9 mouse cellular contexts compared by ENCODE assay signal in the genomic region with DNA sequence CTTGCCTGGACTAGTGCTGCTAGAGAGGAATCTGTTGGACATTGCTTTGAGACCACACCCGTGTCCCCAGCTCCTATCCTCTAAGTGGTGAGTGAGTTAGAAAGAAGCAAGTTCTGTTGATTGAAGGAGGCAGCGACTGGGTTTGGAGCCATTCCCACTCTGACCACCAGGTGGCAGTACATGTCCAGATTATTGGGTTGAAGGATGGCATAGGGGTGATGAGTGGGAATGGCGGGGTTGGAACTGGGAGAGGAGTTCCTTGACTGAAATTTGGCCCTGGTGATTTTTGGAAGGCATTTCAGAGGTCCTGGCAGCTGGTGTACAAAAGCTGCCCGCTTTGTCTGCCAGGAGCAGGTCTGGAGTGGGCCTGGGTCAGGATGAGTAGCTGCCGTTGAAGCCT. TPM values are rescaled to one million over a fixed set of nuclear protein-coding genes. Genes with fewer than 3 reads are reported as not detected.
DNase-seq lines count a peak whose midpoint lies in the region; TF ChIP-seq lines count a peak whose summit lies in the region.
"Had no signal": no experiment of that assay in that cellular context is flagged by ENCODE, and none has a peak within 500 bp of the region (broad histone marks: within the 10 kb centered on the region; RNA-seq: fewer than 3 reads in every experiment).

No protein-coding gene starts in this region.

- no peak overlapping the region for H3K27ac ChIP-seq in gastrocnemius, adult 2 months
- H3K27ac ChIP-seq: heart, embryonic 13.5 days had no signal

- DNase-seq in CD4-positive helper T cell, adult 2 months (ENCODE audit: low read depth, low spot score): peak; percentile 58
- DNase-seq in ZHBTc4 (ENCODE audit: low read depth, low spot score): peak; percentile 88
- peak; percentile 90 to 93 for DNase-seq in cerebellum, postnatal 36 days
- DNase-seq in gastrocnemius, adult 2 months: peak; percentile 82
- DNase-seq in layer of hippocampus, adult 8-10 months (ENCODE audit: low spot score in 2 of 2): peak; percentile 53 to 76
- peak; percentile 82 for DNase-seq in lung, postnatal 14 days
- DNase-seq in retina, embryonic 14.5 days (ENCODE audit: low spot score): peak; percentile 94
- peak; percentile 86 for DNase-seq in thymus, postnatal 4 days

- no peak; the same call in 1 of the 2 replicates for TF ChIP-seq CTCF in gastrocnemius, adult 2 months (IDR thresholded peaks at IDR 0.05)

- intact Hi-C loops in gastrocnemius, adult 2 months (cut with DNase I): loop anchor here (2.0 kb wide), 1 partner anchor 157 kb away; no protein-coding TSS in a partner anchor

- no peak overlapping the region for H3K4me3 ChIP-seq in gastrocnemius, adult 2 months
- H3K4me3 ChIP-seq: heart, embryonic 13.5 days had no signal

RNA-seq across cellular contexts. Expression of gene 6430571L13Rik, which starts 17.2 kb away (rescaled TPM):
- 10 to 100 TPM; 37.9 to 49.6 TPM for total RNA-seq in gastrocnemius, adult 2 months (2021)
- 1 to 10 TPM; 2.4 to 4.0 (median 3.4) TPM for total RNA-seq in layer of hippocampus, adult 8-10 months (2022)

RNA-seq across cellular contexts. Expression of gene Hemk1, which starts 19.5 kb away (rescaled TPM):
- total RNA-seq in gastrocnemius, adult 2 months (2021): 10 to 100 TPM; 11.6 to 14.4 TPM
- total RNA-seq in layer of hippocampus, adult 8-10 months (2022): 10 to 100 TPM; 15.6 to 20.6 (median 18.5) TPM

RNA-seq across cellular contexts. Expression of gene Cacna2d2, which starts 41.8 kb away (rescaled TPM):
- under 1 TPM; 0.28 to 0.73 TPM for total RNA-seq in gastrocnemius, adult 2 months (2021)
- 10 to 100 TPM; 14.6 to 21.0 (median 17.0) TPM for total RNA-seq in layer of hippocampus, adult 8-10 months (2022)

Comparison
In these comparisons a context has a peak if more than half of its experiments do, and no peak if none do; other contexts are left out.
1. RNA of gene 6430571L13Rik, which starts 17.2 kb away (total RNA-seq): 37.9 to 49.6 TPM in gastrocnemius, adult 2 months; 2.4 to 4.0 TPM in layer of hippocampus, adult 8-10 months; every median in the first group is over 4 times any median in the second.
2. RNA of gene Cacna2d2, which starts 41.8 kb away (total RNA-seq): 14.6 to 21.0 TPM in layer of hippocampus, adult 8-10 months; 0.28 to 0.73 TPM in gastrocnemius, adult 2 months; every median in the first group is over 4 times any median in the second.
3. Peak in every context shown above with its lines, with median percentiles within 50 percentile points of each other: DNase-seq.